Mouse (Mus musculus) gastrocnemius, adult 18-20 months (tissue): Measurements from ENCODE around the gene Mitf. TPM values are rescaled to one million over a fixed set of nuclear protein-coding genes. Genes with fewer than 3 reads are reported as not detected.
A peak's percentile ranks its signal among the peaks of the same experiment; 100 is the strongest.

ENCODE experiments used
- DNase-seq: peaks from one replicate; pipeline ENCODE4 v3.0.0; 2021; ENCODE audit warnings: low spot score
- total RNA-seq, 2 experiments: library from RNA; stranded (reverse); gene quantifications; 2 replicates each; pipeline ENCODE4 v1.2.3; 2021

Mitf gene
- total RNA-seq, 2 experiments from 2014 or later, result 15.3 to 19.4 TPM

DNA sequence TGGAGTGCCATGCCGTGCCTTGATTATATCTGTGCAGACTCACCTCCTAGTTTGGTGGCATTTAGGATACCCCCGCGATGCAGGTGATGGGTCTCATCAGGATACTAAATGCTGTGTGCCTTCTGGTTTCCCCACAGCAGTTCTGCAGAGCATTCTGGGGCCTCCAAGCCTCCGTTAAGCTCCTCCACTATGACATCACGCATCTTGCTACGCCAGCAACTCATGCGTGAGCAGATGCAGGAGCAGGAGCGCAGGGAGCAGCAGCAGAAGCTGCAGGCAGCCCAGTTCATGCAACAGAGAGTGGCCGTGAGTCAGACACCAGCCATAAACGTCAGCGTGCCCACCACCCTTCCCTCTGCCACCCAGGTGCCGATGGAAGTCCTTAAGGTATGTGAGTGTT lies 134.1 kb downstream of the Mitf start:
- no peak for DNase-seq

DNA sequence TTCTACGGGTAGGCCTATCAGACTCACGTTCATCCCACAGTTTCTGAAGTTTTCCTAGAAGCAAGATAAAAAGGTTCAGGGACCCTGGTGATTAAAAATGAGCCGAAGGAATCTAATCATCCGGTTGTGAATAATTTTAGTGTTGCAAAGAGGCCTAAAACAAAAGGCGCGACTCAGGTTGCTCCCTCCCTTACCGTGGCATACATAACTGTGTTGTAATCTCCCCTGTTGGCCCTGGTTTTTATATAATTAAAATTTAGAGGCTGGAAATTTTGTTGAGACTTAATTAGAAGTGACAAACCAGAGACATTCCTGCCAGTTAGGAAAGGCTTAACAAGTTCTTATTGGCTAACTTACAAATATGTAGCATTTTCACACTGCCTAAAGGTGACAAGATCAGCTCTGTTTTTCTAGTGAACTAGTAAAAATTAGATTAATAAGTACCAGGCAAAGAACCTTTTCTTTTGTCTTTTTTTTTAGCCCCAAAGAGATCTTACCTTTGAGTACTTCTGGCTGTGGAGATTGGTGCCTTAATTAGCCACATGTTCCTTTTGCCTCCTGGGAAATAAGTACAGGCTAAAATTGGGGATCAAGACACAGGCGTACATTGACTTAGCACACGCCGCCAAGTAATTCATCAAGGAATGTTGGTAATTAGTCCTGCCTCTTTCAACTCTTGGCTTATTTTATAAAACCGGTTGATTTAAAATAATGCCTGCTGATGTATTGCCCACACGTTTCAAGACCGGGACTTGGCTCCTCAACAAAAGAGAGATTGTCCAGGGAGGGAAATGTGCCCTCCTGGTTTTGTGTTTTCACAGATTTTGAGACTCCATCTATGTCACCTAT lies 143.4 kb downstream of the Mitf start:
- DNase-seq, result no peak

- DNase-seq, result no peak
Measured at GRCm38 (mm10) chr6:97950882-97951245, 144.0 kb downstream of the Mitf start.

DNA sequence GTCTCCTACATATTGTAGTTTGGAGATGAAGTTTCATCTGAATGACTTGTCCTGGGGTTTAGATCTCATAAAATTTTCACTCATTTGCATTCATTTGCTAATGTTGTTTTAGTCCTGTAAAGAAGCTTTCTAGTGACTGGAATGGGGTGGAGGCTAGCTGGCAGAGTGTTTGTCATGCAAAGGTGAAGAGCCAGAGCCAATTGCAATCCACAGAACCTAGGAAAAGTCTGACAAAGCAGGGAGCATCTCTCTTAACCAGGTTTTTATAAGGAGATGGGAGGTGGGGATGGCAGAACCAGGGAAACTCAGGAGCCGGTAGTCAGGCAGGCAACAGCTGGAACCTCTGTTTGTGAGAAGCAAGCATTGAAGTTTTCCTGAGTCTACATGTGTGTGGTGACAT lies 144.9 kb downstream of the Mitf start:
- no peak for DNase-seq

DNA sequence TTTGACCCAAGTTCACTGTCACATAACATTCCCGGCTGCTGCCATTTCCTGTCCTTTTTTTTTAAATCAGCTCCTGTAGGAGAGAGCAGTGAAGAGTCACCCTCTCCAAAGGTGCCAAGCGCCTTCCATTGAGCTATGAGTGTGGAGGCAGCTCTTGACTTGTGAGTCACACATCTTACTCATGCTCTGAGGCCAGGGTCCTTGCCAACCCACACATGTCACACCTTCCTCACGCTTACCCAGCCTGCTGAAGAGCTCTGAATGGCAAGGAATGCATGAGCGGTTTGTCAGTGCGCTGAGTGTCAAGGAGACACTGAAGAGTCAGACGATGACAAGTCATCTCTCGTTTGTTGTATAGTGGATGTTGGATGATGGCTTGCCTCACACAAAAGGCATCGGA lies 146.0 kb downstream of the Mitf start:
- no peak for DNase-seq

GRCm38 (mm10) chr6:97956121-97956520 lies 149.3 kb downstream of the Mitf start:
- no peak for DNase-seq

- no peak for DNase-seq
Measured at GRCm38 (mm10) chr6:97956636-97957035, 149.8 kb downstream of the Mitf start.

GRCm38 (mm10) chr6:97958276-97958675 lies 151.4 kb downstream of the Mitf start:
- no peak for DNase-seq

DNA sequence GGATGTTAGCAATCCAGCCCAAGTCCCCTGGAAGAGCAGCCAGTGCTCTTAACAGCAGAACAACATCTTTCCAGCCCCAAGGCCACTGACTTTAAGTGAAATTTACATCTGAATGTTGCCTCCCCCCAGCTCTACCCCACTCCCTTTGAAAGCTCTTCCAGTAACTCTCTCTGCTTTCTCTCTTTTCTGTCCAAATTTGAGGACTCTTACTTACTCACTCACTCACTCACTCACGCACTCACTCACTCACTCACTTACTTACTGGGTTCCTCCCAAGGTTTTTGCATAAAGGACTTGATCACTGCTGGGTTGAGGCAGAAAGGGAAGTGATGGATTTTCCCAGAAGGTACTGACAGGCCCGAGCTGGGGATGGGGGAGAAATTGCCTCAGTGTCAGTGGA lies 154.9 kb downstream of the Mitf start:
- DNase-seq, result no peak

DNA sequence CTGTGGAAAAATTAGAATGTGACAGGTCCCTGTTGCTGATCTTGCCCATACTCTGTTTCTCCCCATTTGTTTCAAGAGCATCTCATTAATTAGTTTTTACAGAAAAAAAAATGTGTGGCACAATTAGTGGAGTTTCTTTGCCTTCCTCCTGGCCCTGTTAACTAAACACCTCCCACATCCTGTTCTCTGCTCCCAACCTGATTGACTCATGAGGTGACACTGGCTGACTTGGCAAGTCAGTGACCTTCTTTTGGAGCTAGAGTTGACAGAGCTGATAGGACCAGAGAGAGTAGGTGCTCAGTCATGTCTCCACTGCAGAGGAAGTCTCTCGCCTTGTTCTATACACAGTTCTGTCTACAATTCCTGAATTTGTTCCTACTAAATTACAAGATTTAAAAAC lies 155.5 kb downstream of the Mitf start:
- no peak for DNase-seq

DNA sequence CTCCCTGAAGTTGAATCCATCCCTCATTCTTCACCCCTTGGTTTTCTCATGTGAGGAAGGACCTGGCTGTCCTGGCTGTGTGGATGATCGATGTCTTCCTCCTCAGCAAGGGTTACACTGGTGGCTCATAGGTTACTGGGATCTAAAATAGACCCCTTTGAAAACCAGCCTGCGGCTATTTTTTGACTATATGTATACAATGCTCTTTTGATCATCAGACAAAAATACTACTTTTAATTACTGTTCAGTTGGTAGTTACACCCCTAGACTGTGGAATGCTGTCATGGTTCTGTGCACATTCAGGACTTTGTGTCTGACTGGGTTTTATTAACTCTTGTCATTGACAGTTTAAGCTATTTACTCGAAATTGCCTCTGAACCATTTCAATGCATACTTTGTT lies 157.9 kb downstream of the Mitf start:
- DNase-seq, result no peak

DNA sequence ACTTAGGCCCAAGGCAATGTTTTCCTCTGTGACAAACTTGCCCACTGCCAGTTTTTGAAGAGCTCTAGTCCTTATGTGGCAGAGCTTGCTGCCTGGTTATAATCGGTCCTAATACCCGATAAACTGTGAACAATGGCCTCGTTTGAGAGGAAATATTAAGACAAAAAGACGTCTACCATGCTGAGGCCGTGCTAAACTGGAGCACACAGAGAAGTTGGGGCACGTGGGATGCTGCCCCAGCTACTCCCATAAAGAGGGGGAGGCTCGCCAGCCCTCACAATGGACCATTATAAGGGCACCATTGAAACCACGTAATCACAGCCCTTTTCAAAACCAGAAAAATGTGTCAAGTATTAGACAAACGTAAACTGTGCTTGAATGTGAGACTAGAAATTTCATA lies 174.8 kb downstream of the Mitf start:
- no peak for DNase-seq

- DNase-seq, result no peak
Measured at GRCm38 (mm10) chr6:97985658-97986057, 178.8 kb downstream of the Mitf start.

DNA sequence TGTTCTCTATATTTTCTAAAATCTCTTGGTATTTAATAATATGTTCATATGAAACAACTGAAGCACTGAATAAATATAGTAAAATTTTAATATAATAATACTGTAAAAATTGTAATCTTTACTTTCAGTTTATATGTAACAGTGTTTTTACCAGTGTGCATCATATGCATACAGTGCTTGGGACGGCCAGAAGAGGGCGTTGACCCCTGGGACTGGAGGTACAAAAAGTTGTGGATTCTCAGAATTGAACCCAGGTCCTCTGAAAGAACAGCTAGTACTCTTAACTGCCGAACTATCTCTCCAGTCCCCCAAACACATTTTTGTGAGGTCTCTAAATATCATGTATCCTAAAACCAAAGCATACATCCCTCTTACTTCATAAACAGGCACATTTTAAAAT lies 179.6 kb downstream of the Mitf start:
- no peak for DNase-seq

DNA sequence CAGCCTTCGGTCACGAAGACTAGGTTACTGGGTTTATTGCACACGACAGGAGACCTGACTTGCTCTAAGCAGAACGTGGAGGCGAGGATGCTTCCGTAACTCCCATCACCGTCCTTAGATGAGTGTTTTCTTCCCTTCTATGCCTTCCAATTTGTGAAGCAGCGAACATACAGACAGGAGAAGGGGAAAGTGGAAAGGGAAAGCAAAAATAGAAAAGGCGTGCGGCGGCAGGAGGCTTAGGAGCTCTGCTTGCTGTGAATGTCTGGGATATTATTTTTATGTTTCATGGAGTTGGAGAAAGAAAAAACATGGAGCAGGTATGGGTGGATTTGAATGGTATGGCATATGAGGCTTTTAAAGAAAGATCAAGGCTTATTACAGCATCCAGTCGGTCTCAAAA lies 186.7 kb downstream of the Mitf start:
- no peak for DNase-seq

GRCm38 (mm10) chr6:97995606-97996307 lies 188.9 kb downstream of the Mitf start:
- DNase-seq, result no peak

DNA sequence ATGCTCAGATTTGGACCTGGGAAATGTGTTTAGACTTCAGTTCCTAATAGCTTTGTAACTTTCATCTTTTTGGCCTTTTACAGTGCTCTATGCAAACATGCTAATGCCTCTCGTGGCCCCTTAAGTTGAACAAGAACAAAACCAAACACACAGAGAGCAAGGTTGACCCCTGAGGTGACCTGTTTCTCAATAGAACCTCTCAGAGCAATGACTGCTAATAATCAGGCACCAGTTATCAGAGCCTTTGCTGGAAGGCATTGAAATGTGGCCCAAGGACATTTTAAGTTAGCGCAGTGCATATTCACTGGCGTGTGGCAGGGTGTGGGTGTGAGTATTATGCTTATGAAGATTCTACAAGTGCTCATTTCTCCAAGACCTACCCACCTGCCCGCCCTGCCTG lies 194.7 kb downstream of the Mitf start:
- DNase-seq, result no peak

DNA sequence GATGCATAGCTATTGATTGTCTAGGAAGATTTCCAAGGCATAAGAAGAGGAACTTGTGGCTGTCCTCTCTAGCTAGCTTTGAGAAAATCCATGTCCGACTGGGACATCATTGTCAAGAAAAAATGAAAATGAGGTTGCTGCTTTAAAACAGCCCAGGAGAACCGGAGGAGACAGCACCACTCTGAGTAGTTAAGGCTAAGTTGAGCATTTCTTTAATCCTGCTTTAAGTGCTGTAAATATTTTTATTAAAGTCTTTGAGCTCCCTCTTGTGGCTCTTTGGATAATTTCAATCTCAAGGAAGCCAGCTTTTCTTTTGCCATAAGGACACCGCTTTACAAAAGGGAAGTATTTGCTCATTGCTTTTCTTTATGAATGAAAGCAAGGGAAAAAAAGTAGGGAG lies 196.3 kb downstream of the Mitf start:
- peak; percentile 48 for DNase-seq

DNA sequence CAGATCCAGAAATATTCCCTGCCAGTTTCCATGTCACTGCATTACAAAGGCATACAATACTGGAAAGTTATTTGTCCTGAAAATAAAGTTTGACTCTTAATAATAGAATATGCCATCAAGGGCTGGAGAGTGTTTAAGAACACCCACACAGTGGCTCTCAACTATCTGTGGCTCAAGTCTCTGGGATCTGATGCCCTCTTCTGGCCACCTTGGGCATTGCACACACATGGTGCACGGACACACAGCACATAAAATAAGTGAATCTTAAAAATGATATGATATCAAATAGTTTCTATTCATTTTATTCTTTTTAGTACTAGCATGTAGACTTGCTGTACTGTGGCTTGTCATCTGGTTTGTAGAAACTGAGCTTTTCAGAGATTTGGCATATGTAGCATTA lies 198.7 kb downstream of the Mitf start:
- peak; percentile 13 for DNase-seq

GRCm38 (mm10) chr6:98015066-98015465 lies 208.2 kb downstream of the Mitf start:
- DNase-seq, result no peak

- DNase-seq, result no peak
Measured at GRCm38 (mm10) chr6:98015819-98016218, 209.0 kb downstream of the Mitf start.

- no peak for DNase-seq
Measured at GRCm38 (mm10) chr6:98023876-98024275, 217.0 kb downstream of the Mitf start.

DNA sequence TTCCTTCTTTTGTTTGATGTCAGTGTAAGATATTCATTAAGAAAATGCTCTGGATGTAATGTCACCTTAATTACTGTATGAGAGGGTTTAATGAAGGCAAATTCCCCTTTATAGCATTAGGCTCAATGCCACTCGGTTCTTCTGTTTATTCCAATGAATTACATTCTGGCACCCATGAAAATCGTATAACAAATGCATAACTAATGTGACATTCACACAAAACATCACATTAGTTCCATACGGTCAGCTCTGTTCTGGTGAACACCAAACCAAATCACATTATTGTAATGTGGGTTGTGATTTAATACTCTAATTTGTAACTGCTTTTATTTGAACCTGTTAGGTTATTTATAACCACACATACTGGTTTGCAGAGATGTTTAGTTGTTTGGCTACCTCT lies 231.7 kb downstream of the Mitf start:
- DNase-seq, result no peak
